Mouse (Mus musculus) left cerebral cortex, adult 11 months (tissue): Measurements from ENCODE around the gene Gps2.

Source experiments
- DNase-seq: peaks from one replicate; pipeline ENCODE4 v3.0.0; 2022; ENCODE audit warnings: low spot score

The Gps2 gene

GRCm38 (mm10) chr11:69886907-69887635 lies 26.6 kb upstream of the Gps2 start:
- DNase-seq, result no peak

DNA sequence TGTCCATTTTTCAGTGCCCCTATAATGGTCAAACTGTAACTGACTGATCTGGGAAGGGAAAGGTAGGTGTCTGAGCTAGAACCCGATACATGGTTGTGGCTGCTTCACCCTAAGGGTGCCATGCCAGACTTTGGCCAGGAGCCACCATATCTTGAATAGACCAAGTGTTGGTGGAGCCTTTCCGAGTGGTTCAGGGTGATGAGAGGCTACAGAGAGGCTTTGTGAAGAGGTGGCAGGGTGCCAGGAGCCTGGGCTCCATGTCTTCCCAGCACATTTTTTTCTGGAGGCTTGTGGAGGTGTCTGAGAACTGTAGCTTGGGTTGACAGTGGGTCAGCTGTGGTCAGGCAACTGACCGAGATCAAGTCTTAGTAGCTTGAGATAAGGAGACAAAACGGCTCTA lies 22.2 kb upstream of the Gps2 start:
- no peak for DNase-seq

- DNase-seq, result no peak
Measured at GRCm38 (mm10) chr11:69894671-69895070, 19.0 kb upstream of the Gps2 start.

DNA sequence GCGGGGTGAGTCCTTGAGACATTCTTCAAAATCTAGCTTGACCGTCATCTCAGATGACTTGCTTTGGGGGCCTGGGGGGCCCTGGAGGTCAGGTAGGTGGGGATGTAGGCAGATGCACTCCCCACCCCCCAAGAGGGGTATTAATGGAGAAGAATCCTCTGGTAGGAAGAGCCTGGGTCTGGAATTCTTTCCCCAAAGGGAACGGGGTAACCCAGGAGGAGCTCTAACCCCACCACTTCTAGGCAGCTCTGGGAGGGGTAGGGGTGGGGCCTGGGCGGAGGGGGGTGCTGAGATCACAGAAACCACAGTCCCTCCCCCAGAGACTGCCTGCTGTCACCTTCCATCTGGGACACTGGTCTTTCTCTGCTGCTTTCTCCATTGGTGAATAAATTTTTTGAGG lies 18.4 kb upstream of the Gps2 start, which contains the start of gene Acap1:
Acap1 (minus strand) TSS at position 249 of the 400 bp plus-strand sequence.
- no peak for DNase-seq

GRCm38 (mm10) chr11:69899870-69900269 lies 13.8 kb upstream of the Gps2 start:
- DNase-seq, result no peak

GRCm38 (mm10) chr11:69900471-69901405 lies 12.9 kb upstream of the Gps2 start, which contains the start of the genes 2810408A11Rik and Neurl4:
TSS of gene 2810408A11Rik (minus strand) at chr11:69900987.
TSS of gene Neurl4 (plus strand) at chr11:69901072.
- DNase-seq, result peak; percentile 87

GRCm38 (mm10) chr11:69901406-69901846 lies 12.3 kb upstream of the Gps2 start:
- peak; percentile 97 for DNase-seq

- DNase-seq, result no peak
Measured at GRCm38 (mm10) chr11:69901993-69902392, 11.7 kb upstream of the Gps2 start.

- DNase-seq, result no peak
Measured at GRCm38 (mm10) chr11:69902972-69903371, 10.7 kb upstream of the Gps2 start.

- DNase-seq, result no peak
Measured at GRCm38 (mm10) chr11:69904311-69904710, 9.4 kb upstream of the Gps2 start.

- no peak for DNase-seq
Measured at GRCm38 (mm10) chr11:69908645-69909044, 5.0 kb upstream of the Gps2 start.

GRCm38 (mm10) chr11:69909174-69909573 lies 4.5 kb upstream of the Gps2 start:
- DNase-seq, result no peak

DNA sequence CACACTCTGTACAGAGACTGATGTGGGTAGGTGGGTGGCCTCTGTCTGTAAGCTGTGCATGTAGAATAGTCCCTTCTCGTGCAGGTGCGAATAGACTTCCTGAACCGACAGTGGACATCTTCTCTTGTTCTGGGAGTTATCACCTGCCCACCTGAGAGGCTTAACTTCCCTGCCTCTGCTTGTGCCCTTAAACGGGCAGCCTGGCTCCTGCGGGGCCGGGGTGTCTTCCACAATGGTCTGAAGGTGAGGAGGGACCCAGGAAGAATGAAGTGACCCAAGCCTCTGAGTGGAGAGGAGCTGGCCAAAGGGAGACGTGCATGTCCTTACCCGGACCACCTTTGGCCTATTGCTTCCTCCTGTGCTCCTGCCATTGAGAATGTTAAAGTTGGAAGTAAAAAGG lies 3.5 kb upstream of the Gps2 start:
- DNase-seq, result no peak

GRCm38 (mm10) chr11:69910781-69911560 lies 2.7 kb upstream of the Gps2 start:
- DNase-seq, result no peak

GRCm38 (mm10) chr11:69911701-69912100 lies 2.0 kb upstream of the Gps2 start:
- no peak for DNase-seq

- DNase-seq, result no peak
Measured at GRCm38 (mm10) chr11:69912716-69913530, 765 bp upstream of the Gps2 start.

DNA sequence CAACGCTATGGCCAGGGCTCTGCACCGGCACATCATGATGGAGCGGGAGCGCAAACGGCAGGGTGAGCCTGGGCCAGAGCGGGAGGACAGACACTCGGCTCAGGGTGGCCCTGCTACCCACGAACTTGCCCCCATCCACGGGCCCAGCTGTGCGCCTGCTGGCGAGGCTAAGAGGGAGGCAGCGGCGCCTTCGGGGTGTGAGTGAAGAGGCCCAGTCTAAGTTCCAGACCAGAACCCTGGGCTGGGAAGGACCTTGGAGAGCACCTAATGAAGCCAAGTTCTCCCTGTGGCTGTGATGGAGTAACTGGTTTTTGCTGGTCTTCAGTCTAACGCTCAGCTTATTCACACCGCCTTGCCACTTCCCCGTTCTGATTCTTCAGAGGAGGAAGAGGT lies 680 bp downstream of the Gps2 start:
- no peak for DNase-seq

DNA sequence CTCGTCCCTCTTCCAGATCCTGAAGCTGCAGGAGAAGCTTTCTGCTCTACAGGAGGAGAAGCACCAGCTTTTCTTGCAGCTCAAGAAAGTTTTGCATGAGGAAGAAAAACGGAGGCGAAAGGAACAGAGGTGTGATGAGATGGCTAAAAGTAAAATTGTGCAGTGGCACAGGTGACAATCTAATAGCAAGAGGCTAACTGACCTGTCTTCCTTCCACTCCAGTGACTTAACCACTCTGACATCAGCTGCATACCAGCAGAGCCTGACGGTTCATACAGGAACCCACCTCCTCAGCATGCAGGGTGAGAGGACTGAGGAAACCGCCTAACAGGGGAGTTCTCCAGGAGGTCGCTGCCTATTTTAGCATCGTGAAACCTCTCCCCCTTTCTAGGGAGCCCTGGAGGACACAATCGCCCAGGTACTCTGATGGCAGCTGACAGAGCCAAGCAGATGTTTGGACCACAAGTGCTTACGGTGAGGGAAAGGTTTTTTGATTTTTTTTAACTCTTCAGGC lies 1.3 kb downstream of the Gps2 start:
- DNase-seq, result no peak

DNA sequence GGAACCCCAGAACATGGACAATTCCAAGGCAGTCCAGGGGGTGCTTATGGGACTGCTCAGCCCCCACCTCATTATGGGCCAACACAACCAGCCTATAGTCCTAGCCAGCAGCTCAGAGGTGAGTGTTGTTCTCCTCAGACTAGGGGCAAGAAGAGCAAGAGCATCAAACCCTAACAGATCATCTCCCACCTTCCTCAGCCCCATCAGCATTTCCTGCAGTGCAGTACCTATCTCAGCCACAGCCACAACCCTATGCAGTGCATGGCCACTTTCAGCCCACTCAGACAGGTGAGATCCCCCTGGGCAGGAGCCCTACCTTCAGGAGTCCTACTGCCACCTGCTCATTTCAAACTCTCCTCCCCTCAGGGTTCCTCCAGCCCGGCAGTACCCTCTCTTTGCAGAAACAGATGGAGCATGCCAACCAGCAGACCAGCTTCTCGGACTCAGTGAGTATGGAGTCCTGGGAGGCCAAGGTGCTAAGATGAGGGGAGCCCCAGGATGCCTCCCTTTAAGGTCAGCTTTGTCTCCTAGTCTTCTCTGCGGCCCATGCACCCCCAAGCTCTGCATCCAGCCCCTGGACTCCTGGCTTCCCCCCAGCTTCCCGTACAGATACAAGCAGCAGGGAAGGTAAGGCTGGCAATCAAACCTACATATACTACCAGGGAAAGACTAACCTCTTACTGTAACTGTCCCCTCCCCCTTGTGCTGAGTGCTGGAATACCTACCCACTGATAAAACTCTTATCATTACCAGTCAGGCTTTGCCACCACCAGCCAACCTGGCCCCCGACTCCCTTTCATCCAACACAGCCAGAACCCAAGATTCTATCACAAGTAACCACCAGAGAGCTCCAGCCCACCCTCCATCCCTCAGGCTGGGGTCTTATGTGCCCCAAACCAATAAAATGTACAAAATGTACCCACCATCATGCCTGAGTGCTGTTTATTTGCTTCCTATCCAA lies 2.3 kb downstream of the Gps2 start:
- DNase-seq, result no peak
